Mouse (Mus musculus): ENCODE results near the gene Prcd. TPM values are rescaled to one million over a fixed set of nuclear protein-coding genes. Genes with fewer than 3 reads are reported as not detected.

Gene Prcd
- total RNA-seq, 2 experiments from 2014 or later, result 4.1 to 6.0 TPM

- DNase-seq, result peak; percentile 61
These were observed 15.1 kb downstream of the Prcd start for GRCm38 (mm10) chr11:116668381-116668825.

GRCm38 (mm10) chr11:116668839-116669238, 15.5 kb downstream of the Prcd start:
- DNase-seq, result no peak

DNA sequence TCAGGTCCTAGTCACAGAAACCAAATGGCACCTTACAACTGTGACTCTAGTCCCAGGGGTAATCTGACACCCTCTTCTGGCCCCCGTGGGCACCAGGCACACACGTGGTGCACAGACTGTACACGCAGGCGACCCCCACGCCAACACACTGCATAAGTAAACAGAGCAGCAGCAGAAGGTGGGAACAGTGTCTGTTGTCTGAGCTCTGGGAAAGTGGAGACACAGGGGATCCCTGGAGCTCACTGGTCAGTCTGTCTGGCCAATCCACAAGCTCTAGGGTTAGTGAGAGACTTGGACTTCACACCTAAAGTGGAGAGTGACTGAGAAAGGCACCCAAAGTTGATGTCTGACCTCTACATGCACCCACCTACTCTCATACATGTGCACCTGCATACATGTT, 16.0 kb downstream of the Prcd start:
- DNase-seq, result no peak

DNA sequence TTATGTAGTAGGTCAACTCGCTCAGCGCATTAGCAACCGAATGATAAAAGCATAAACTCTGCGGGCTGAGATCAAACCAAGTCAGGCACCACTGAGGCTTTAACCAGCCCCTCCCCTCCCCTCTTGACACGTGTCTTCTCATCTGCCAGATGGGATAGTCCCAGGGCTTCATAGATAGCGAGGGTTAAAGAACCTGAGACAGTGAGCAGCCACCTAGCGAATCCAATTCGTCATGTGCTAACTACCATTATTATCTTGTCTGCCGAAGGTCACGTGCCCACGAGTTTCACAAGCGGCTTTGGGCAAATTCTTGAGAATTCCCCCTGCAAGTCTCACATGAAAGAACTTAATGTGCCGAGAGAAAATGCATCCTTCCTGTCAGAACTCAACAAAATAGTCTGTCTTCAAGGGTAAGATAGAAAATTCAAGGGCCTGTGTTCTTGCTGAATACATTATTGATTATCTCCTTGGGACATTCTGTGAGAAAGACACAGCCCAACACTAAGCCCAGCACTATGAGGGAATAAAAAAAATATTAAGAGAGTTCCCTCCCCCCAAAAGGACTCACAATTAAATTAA, 16.5 kb downstream of the Prcd start:
- DNase-seq, result no peak

DNA sequence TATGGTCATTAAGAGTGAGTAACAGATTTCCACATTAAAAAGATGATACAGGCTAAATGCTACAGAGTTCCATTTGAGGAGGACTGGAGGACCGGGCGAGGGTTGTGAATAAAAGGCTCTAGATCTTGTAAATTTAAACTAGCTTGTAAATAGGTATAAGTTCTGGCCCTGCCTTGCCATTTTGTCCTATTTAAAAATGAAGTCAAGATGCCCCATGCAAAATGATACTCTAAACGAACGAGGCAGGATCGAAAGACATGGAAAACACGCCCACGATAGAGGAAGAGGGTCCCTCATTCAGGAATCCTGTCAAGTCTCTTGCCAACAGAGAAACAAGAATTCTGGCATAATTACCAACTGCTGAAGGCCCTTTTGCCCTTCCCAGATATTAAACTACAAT, 17.1 kb downstream of the Prcd start:
- no peak for DNase-seq

DNA sequence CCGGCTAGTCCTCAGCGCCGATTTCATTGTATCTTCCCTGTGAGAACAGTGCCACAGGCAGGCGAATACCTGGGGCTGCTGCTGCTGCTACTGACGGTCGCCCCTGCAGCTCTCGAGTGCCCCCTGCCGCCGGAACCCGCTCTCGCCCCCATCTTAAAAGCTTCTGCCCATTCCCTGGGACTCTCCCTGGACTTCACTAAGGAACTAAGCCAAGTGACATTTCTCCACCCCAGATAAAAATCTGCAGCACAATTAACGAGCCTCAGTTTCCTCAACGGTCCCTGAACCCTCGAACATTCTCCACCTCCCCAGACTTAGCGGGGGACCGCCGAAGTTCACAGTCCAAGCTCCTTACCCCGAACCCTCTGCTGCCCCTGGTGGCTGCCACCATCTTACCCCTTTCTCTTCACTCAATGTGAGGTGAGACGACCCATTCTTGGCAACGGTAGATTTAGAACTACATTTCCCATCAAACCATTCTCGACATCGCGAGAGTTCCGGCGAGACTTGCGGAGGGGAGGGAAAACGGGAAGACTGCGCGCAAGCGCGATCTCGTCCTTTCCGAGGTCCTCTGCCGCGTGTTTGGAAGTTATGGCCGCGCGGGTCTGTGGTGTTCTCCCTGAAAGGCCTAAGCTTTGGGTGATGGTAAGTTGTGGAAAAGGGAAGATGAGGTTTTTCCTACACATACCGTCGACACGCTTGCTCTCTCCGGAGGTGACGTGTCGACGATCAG, 17.9 kb downstream of the Prcd start:
- peak; percentile 96 for DNase-seq

DNA sequence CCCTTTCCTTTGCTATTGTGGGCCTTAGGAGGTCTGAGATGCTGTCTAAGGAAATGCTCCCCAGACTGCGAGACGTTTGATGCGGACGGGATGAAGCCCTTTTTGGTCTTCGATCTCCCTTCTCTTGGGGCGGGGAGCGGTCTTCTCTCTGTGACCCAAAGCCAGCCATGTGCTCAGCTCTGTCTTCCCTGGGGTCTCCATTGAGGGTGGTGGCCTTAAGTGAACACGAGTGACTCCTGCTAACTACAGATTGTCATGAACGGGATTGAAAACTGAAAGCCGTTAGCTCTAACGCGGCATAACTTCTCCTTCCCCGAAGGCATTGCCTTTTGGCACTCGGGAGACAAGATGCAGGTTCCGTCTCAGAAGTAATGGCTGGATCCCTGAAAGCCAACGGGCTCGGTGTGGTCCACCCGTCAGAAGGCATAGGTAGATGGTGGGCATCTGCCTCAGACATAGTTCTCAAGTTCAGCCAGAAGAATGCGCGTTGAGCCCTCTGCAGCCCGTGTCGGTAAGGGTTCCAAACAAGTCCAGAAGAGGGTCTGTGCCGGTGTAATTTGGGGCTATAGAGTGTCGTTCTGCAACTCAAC, 18.6 kb downstream of the Prcd start:
- DNase-seq, result no peak

DNA sequence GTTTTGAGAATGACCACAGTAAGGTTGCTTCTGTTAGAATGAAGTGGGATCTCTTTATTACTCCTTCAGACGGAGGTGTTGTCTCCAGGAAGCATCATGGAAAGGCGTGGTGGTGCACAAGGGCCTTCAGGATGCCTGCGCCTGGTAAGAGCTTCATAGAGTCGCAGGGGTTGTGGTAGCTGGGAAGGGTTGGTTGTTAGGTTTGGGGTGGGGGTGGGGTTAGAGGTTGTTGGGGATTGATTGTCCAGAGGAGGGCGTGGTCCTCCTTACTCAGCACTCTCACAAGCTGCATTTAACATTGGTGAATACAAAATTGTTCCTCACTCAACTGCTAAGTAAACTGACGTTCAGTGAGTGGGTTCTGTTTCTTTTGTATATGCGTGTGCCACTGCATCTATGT, 19.3 kb downstream of the Prcd start:
- no peak for DNase-seq

DNA sequence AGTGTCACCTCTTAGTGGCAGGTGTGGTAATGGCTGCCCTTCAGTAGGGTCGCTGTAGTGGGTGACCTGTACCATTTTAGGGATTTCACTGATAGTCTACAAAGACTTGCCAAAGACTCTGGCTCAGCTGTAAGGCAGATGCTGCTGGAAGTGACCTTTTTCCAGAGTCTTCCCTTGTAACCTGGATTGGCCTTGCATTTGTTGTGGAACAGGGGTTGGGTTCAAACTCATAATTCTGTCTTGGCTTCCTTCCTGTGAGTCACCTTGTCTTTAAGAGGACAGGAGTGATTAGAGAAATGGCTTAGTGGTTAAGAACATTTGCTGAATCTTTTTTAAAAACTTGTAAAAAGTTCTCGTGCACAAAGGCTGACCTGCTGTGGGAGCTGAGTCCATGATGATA, 20.1 kb downstream of the Prcd start:
- no peak for DNase-seq

- DNase-seq, result peak; percentile 71
These were observed 21.5 kb downstream of the Prcd start for GRCm38 (mm10) chr11:116674616-116675379.

- peak; percentile 63 for DNase-seq
These were observed 22.1 kb downstream of the Prcd start for GRCm38 (mm10) chr11:116675429-116675828.

DNA sequence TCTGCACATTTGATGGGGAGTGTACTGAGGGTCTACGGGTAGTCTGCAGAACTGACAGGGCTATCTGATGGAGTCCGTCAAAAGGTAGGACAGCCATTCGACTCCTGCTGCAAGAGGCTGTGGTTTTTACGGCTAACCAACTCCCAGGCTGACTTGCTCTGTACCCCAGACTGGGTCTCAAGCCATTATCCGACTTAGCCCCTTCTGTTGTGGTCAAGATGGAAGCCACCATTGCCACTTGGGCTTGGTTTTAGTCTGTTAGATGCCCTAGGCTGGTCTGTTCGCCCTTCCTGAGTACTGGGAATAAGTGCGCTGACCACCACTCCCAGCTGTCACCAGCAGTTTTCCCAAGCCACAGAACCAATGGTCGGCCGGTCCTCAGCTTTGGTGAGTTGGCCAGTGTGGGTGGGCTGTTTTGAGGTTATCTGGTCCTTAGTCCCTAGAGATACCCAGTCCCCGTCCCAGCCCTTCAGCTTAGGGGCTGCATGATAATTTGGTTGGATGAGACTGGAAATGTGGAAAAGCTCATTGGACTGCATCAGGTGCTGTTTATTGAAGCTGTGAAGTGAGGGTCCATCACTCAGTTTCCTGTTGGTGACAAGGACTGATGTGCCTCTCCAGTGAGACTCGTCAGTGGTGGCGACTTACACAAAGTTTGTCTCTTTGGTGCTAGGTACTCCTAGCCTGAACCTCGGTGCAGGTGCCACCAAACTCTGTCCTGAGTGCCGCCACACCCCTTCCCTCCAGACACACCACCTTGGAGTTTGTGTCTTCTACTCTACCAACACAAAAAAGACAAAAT, 23.0 kb downstream of the Prcd start:
- no peak for DNase-seq

DNA sequence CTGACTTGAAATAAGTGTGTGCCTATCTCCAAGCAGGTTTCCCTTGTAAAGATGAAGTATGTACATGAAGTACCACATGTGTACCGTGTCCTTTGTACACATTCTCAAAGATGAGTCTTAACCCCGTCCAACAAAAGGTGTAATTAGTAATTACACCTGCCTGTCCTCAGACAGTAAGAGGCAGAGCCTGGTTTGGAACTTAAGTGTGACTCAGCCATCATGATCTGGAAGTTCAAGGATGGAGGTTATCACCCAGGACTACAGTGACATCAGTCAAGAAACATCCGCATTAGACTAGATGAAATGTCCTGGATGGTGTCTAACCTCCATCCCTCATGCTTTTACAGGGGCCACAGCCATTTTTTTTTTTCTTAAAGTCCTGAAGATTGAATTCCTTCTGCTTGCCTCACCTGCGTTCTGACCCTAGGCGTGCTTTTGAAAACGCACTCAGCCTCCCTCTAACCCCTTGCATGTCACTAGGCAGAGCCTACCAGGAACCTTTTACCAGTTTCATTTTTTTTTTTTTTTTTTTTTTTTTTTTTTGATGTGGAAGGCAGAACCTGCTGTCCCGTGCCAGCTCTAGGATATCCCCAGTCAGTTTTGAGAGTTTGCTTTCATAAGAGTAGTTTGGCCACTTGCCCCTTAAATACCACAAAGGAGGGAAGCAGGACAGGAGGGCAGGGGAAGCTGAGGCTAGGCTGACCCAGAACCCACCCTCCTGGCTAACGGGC, 24.5 kb downstream of the Prcd start:
- DNase-seq, result peak; percentile 20

DNA sequence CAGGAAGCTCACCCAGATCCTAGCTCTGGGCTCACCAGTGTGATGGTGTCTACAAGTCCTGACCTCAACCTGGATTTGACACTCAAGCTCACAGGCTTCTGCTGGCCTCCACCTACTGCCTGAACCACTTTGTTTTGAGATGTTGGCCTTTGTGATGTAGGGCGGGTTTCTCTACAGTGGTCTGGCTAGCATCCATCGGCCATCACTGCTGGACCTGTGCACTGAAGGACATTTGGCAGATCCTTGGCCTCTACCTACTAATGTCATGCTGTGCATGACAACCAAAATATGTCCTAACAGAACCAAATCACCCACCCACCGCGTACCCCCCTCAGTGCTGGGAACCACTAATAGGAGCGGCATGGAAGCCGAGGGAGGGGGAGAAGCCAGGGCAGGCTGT, 25.8 kb downstream of the Prcd start:
- DNase-seq, result no peak

DNA sequence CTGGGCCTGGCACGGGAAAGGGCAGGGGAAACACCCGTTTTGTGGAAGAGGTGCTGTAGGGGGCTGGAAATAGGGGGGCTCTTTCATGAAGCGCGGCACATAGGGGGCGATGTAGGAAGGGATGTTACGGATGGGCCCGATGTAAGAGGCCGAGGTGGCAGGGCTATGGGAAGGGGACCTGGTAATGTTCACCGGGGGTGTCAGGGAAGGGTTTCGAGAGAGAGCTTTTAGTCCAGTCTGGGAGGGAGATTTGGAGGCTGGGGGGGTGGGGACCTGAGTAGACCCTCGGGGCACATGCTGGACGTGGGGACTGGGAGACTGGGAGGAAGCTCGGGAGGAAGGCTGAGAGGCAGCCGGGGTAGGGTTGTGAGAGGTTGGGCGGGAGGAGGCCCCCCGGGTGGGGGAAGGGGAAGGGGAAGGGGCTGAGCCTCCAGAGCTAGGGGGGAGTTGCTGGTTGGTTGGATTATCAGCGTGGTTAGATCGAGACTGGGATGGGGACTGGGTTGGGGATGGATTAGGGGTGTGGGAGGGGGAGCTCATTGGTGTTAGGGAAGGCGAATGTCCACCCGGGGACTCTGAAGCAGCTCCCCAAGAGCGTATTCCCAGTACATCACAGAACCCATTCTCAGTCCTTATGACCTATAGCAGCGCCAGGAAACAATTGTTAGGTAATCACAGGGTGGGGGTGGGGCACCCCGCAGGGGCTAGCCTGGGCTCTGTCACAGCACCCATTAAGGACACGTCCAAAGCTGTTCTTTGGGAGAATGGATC, 27.2 kb downstream of the Prcd start:
- peak; percentile 8 for DNase-seq

DNA sequence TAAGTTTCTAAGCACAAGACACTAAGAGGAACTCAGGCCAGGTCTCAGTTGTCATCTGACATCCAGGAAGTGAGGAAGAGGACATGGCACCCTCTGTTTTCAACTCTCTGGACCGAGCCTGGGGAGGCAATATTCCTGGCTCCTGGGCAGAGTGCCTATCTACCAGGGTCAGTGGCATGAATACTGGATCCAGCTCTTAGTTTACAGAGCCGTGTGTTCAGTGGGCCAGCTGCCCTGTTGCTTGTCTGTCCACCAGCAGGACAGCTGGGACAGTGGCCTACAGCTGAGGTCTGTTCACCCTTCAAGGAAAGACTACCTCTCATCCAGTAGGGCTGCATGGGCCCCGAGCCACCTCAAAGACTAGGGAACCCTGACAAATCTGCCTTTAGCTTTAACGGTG, 27.8 kb downstream of the Prcd start:
- DNase-seq, result no peak

GRCm38 (mm10) chr11:116682501-116683144, 29.3 kb downstream of the Prcd start:
- DNase-seq, result peak; percentile 57

GRCm38 (mm10) chr11:116683777-116684176, 30.4 kb downstream of the Prcd start:
- no peak for DNase-seq

DNA sequence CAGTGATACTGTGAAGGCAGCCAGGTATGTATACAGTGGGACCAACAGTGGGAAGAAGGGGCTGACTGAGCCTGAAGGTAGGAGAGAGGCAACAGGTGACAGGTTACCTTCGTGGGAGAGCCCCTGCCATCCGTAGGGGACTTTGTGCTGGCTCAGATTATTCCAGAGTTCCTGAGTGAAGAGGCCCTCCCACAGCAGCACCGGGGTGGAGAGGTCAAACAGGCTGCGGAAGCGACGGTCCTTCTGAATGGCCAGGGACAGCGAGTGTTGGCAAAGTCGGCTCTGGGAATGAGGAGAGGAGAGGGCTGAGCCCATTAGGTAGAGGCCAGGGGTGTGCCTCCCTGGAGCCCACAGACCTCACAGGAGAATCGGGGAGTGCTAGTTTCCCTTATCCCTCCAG, 32.4 kb downstream of the Prcd start:
- no peak for DNase-seq

DNA sequence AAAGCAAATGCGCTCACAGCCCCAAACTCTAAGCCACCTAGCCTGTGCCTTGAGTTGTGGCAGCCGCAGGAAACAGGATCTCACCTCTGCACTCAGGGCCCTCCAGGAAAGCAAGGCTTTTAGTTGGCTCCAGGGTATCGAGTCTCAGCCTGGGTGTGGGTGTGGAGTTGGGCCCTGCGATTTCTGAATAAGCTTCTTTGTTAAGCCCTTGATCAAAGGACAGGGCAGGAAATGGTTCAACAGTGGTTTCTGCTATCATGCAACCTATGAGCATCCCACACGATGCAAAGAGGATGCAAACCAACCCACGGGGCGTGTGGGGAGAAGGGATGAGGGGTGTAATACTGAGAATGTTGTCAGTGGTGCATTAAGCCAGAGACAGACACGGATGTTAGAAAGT, 34.6 kb downstream of the Prcd start:
- no peak for DNase-seq
